In genomic region chr11:103688271-103688979, GRCm38 (mm10) we compare ENCODE assay signal across 24 mouse cellular contexts. TPM values are rescaled to one million over a fixed set of nuclear protein-coding genes. Genes with fewer than 3 reads are reported as not detected.
DNase-seq lines count a peak whose midpoint lies in the region; ATAC-seq and TF ChIP-seq lines count a peak whose summit lies in the region.
"Had no signal": no experiment of that assay in that cellular context is flagged by ENCODE, and none has a peak within 500 bp of the region (broad histone marks: within the 10 kb centered on the region; RNA-seq: fewer than 3 reads in every experiment).

No protein-coding gene starts in this region.

- no peak for TF ChIP-seq CTCF in kidney, postnatal 0 days (IDR thresholded peaks at IDR 0.05; ENCODE audit: low read depth)
- no peak for TF ChIP-seq CTCF in bone marrow, adult 2 months (IDR thresholded peaks at IDR 0.05; ENCODE audit: control insufficient read depth, insufficient read depth, low read length)

- intact Hi-C loops in heart, postnatal 25 days (cut with DNase I): no loop called here
- intact Hi-C loops in left cerebral cortex, postnatal 14 days (cut with DNase I): no loop called here

- TF ChIP-seq POLR2A in bone marrow, adult 2 months (IDR thresholded peaks at IDR 0.05; ENCODE audit: borderline replicate concordance, control insufficient read depth, low read depth, low read length): no peak

- ATAC-seq in heart, embryonic 14.5 days (ENCODE audit: insufficient number of reproducible peaks, insufficient read depth, low FRiP score, low read depth): no peak
- ATAC-seq in kidney, postnatal 0 days (replicated peaks; ENCODE audit: low FRiP score, low read depth): no peak
- no peak for ATAC-seq in megakaryocyte-erythroid progenitor cell, adult 5-6 weeks (replicated peaks; ENCODE audit: low FRiP score, low TSS enrichment, poor library complexity, severe bottlenecking)
- ATAC-seq: midbrain, embryonic 15.5 days had no signal

- H3K4me1 ChIP-seq in heart, embryonic 14.5 days (ENCODE audit: control insufficient read depth in 2 of 2, insufficient read depth in 2 of 2, low read length in 2 of 2): peaks cover 29 to 62% of the 10 kb centered on the region in 2 experiments
- H3K4me1 ChIP-seq in kidney, postnatal 0 days (replicated peaks; ENCODE audit: insufficient read depth, low read length): peaks cover 4% of the 10 kb centered on the region; the same call in 1 of the 2 replicates
- peaks cover 2% of the 10 kb centered on the region for H3K4me1 ChIP-seq in bone marrow, adult 2 months (ENCODE audit: control insufficient read depth, insufficient read depth, low read length)
- H3K4me1 ChIP-seq in megakaryocyte, embryonic 14.5 days: peaks cover 77% of the 10 kb centered on the region

- H3K9me3 ChIP-seq in heart, embryonic 14.5 days (ENCODE audit: control insufficient read depth, low read length): no peaks in the 10 kb centered on the region
- H3K9me3 ChIP-seq in kidney, postnatal 0 days (replicated peaks; ENCODE audit: low read length): no peaks in the 10 kb centered on the region
- no peaks in the 10 kb centered on the region for H3K9me3 ChIP-seq in megakaryocyte, embryonic 14.5 days
- H3K9me3 ChIP-seq: hindbrain, embryonic 10.5 days; midbrain, embryonic 15.5 days had no signal

- no peak for DNase-seq in heart, postnatal 25 days (ENCODE audit: low spot score)
- no peak for DNase-seq in kidney, postnatal 0 days (ENCODE audit: low spot score)
- no peak for DNase-seq in kidney, adult 8-10 months
- DNase-seq in left cerebral cortex, postnatal 14 days (ENCODE audit: low spot score in 2 of 2): no peak
- DNase-seq: cerebellum, adult 9-11 months; gastrocnemius, postnatal 14 days; kidney, postnatal 4 days; liver; lung, adult 2 months; lung, postnatal 36 days; right cerebral cortex, postnatal 4 days had no signal

- no peaks in the 10 kb centered on the region for H3K27me3 ChIP-seq in heart, embryonic 14.5 days (ENCODE audit: control insufficient read depth, insufficient read depth, low read length)
- H3K27me3 ChIP-seq in kidney, postnatal 0 days (ENCODE audit: insufficient read depth, low read length): no peaks in the 10 kb centered on the region
- H3K27me3 ChIP-seq in megakaryocyte, embryonic 14.5 days (replicated peaks): no peaks in the 10 kb centered on the region
- H3K27me3 ChIP-seq: midbrain, embryonic 15.5 days had no signal

- H3K27ac ChIP-seq in heart, embryonic 14.5 days (replicated peaks in 1 of 2; ENCODE audit: control insufficient read depth in 1 of 2, insufficient read depth in 1 of 2, low read depth in 2 of 2, low read length in 2 of 2): peak overlapping the region; percentile 72 to 82
- H3K27ac ChIP-seq in kidney, postnatal 0 days: peak overlapping the region; percentile 42; the same call in 1 of the 2 replicates
- H3K27ac ChIP-seq in bone marrow, adult 2 months (ENCODE audit: control insufficient read depth, insufficient read depth, low read depth, low read length, poor library complexity): peak overlapping the region; percentile 24; the same call in 1 of the 2 replicates
- H3K27ac ChIP-seq: hindbrain, embryonic 10.5 days; midbrain, embryonic 15.5 days had no signal

- H3K9ac ChIP-seq in heart, embryonic 14.5 days (ENCODE audit: low read length): peak overlapping the region; percentile 50; the same call in 1 of the 2 replicates
- H3K9ac ChIP-seq in kidney, postnatal 0 days (ENCODE audit: low read depth, low read length): no peak overlapping the region
- H3K9ac ChIP-seq: midbrain, embryonic 15.5 days had no signal

- H3K4me2 ChIP-seq in heart, embryonic 14.5 days (ENCODE audit: low read length): peak overlapping the region; percentile 37
- H3K4me2 ChIP-seq in kidney, postnatal 0 days (ENCODE audit: low read length): no peak overlapping the region
- H3K4me2 ChIP-seq: midbrain, embryonic 15.5 days had no signal

- WGBS in heart, embryonic 14.5 days: 11% methylated on average over 6 of the region's 6 CpGs
- 78% methylated on average over 6 of the region's 6 CpGs for WGBS in kidney, postnatal 0 days
- WGBS in bone marrow, adult 2 months: 43% methylated on average over 6 of the region's 6 CpGs

- H3K36me3 ChIP-seq in heart, embryonic 14.5 days (ENCODE audit: control insufficient read depth, insufficient read depth, low read length): peaks cover 51% of the 10 kb centered on the region
- H3K36me3 ChIP-seq in kidney, postnatal 0 days (ENCODE audit: insufficient read depth, low read length): peaks cover 42% of the 10 kb centered on the region
- peaks cover 74% of the 10 kb centered on the region for H3K36me3 ChIP-seq in megakaryocyte, embryonic 14.5 days (replicated peaks; ENCODE audit: low read length)

- no peak overlapping the region for H3K4me3 ChIP-seq in heart, embryonic 14.5 days (ENCODE audit: control insufficient read depth in 1 of 2, insufficient read depth in 1 of 2, low read depth in 1 of 2, low read length in 2 of 2)
- H3K4me3 ChIP-seq in kidney, postnatal 0 days (replicated peaks; ENCODE audit: low read depth, low read length): no peak overlapping the region
- H3K4me3 ChIP-seq in bone marrow, adult 2 months (replicated peaks; ENCODE audit: control insufficient read depth, low read depth, low read length): no peak overlapping the region
- peak overlapping the region; percentile 59 for H3K4me3 ChIP-seq in megakaryocyte, embryonic 14.5 days (replicated peaks)
- H3K4me3 ChIP-seq: hindbrain, embryonic 10.5 days; midbrain, embryonic 15.5 days had no signal

RNA-seq across cellular contexts. Expression of gene Gosr2, which starts 9.3 kb away (rescaled TPM):
- 60.4 and 63.5 TPM in 2 replicates for polyA plus RNA-seq in heart, embryonic 14.5 days (2014; fragmentation: Nextera tagmentation; extraction: Ambion mirVana)
- 10 to 100 TPM; 39.2 to 39.3 TPM for total RNA-seq in heart, postnatal 25 days (2021)
- polyA plus RNA-seq in kidney, postnatal 0 days (2015; fragmentation: Nextera tagmentation; extraction: Ambion mirVana): 87.0 and 95.2 TPM in 2 replicates
- 17.2 and 21.0 TPM in 2 replicates for polyA plus RNA-seq in bone marrow, adult 2 months (2011; ENCODE audit: insufficient read depth, insufficient read length, low replicate concordance, missing spikeins)
- polyA plus RNA-seq in megakaryocyte, embryonic 14.5 days (2012; ENCODE audit: insufficient read depth, low replicate concordance): 4.5 and 7.8 TPM in 2 replicates
- total RNA-seq in left cerebral cortex, postnatal 14 days (2021): 10 to 100 TPM; 70.9 to 77.0 TPM
- 36.1 and 46.9 TPM in 2 replicates for total RNA-seq in megakaryocyte-erythroid progenitor cell, adult 5-6 weeks (2014; fragmentation: Nextera tagmentation)
- total RNA-seq in megakaryocyte-erythroid progenitor cell, adult 5-6 weeks (2017): 37.8 and 44.2 TPM in 2 replicates

RNA-seq across cellular contexts. Expression of gene Rprml, which starts 39.1 kb away (rescaled TPM):
- polyA plus RNA-seq in heart, embryonic 14.5 days (2014; fragmentation: Nextera tagmentation; extraction: Ambion mirVana): not detected in 2 replicates
- total RNA-seq in heart, postnatal 25 days (2021): not detected
- polyA plus RNA-seq in kidney, postnatal 0 days (2015; fragmentation: Nextera tagmentation; extraction: Ambion mirVana): 0.14 TPM in 1 of 2 replicates, not detected in the other
- polyA plus RNA-seq in bone marrow, adult 2 months (2011; ENCODE audit: insufficient read depth, insufficient read length, low replicate concordance, missing spikeins): not detected in 2 replicates
- not detected in 2 replicates for polyA plus RNA-seq in megakaryocyte, embryonic 14.5 days (2012; ENCODE audit: insufficient read depth, low replicate concordance)
- total RNA-seq in left cerebral cortex, postnatal 14 days (2021): 100 to 1,000 TPM; 114 to 120 TPM
- total RNA-seq in megakaryocyte-erythroid progenitor cell, adult 5-6 weeks (2014; fragmentation: Nextera tagmentation): not detected in 2 replicates
- not detected in 2 replicates for total RNA-seq in megakaryocyte-erythroid progenitor cell, adult 5-6 weeks (2017)
- total RNA-seq: gastrocnemius, postnatal 14 days; neutrophil, adult 5-6 weeks had no signal
- polyA plus RNA-seq: C2C12; forebrain, embryonic 11.5 days; hindbrain, embryonic 10.5 days; thymus, postnatal 0 days had no signal

RNA-seq across cellular contexts. Expression of gene Lyzl6, which starts 49.7 kb away (rescaled TPM):
- polyA plus RNA-seq in heart, embryonic 14.5 days (2014; fragmentation: Nextera tagmentation; extraction: Ambion mirVana): not detected in 2 replicates
- total RNA-seq in heart, postnatal 25 days (2021): not detected
- polyA plus RNA-seq in kidney, postnatal 0 days (2015; fragmentation: Nextera tagmentation; extraction: Ambion mirVana): not detected in 2 replicates
- polyA plus RNA-seq in bone marrow, adult 2 months (2011; ENCODE audit: insufficient read depth, insufficient read length, low replicate concordance, missing spikeins): not detected in 2 replicates
- not detected in 2 replicates for polyA plus RNA-seq in megakaryocyte, embryonic 14.5 days (2012; ENCODE audit: insufficient read depth, low replicate concordance)
- total RNA-seq in left cerebral cortex, postnatal 14 days (2021): not detected
- not detected in 2 replicates for total RNA-seq in megakaryocyte-erythroid progenitor cell, adult 5-6 weeks (2014; fragmentation: Nextera tagmentation)
- total RNA-seq in megakaryocyte-erythroid progenitor cell, adult 5-6 weeks (2017): not detected in 2 replicates
- total RNA-seq: adrenal gland, postnatal 4 days; gastrocnemius, postnatal 14 days; layer of hippocampus, postnatal 25 days; left cerebral cortex, postnatal 25 days; neutrophil, adult 5-6 weeks had no signal
- polyA plus RNA-seq: C2C12; forebrain, embryonic 11.5 days; hindbrain, embryonic 10.5 days; lung, adult 2 months; midbrain, embryonic 15.5 days; thymus, postnatal 0 days had no signal

Comparison
In these comparisons a context has a peak if more than half of its experiments do, and no peak if none do; other contexts are left out.
1. H3K27ac ChIP-seq: peak in every context shown above with its lines; median percentile 77 in heart, embryonic 14.5 days; 42 in kidney, postnatal 0 days; 24 in bone marrow, adult 2 months.